Mouse (Mus musculus): ENCODE data around the gene Bphl. TPM values are rescaled to one million over a fixed set of nuclear protein-coding genes. Genes with fewer than 3 reads are reported as not detected.
A peak's percentile ranks its signal among the peaks of the same experiment; 100 is the strongest.

Bphl gene
- polyA plus RNA-seq, 1 experiment, result 35.2 TPM

GRCm38 (mm10) chr13:34050479-34050878 is 13.1 kb downstream of the Bphl start:
- H3K36me3 ChIP-seq (replicated peaks; ENCODE audit: low read length), result peaks cover 91% of the 10 kb centered on the region
- H3K27me3 ChIP-seq (replicated peaks), result no peaks in the 10 kb centered on the region
- H3K9me3 ChIP-seq, result peaks cover 3% of the 10 kb centered on the region
- peak overlapping the region; percentile 29 for H3K4me3 ChIP-seq (replicated peaks)
- no peak for TF ChIP-seq FLI1 (IDR thresholded peaks at IDR 0.05; ENCODE audit: low read length)
- TF ChIP-seq GATA1 (IDR thresholded peaks at IDR 0.05; ENCODE audit: borderline replicate concordance, low read length), result no peak
- peaks cover 31% of the 10 kb centered on the region for H3K4me1 ChIP-seq

GRCm38 (mm10) chr13:34051692-34052091 is 14.3 kb downstream of the Bphl start:
- H3K4me3 ChIP-seq (replicated peaks), result no peak overlapping the region
- H3K9me3 ChIP-seq, result peaks cover 8% of the 10 kb centered on the region
- H3K27me3 ChIP-seq (replicated peaks), result no peaks in the 10 kb centered on the region
- peaks cover 28% of the 10 kb centered on the region for H3K4me1 ChIP-seq
- H3K36me3 ChIP-seq (replicated peaks; ENCODE audit: low read length), result peaks cover 96% of the 10 kb centered on the region
- TF ChIP-seq FLI1 (IDR thresholded peaks at IDR 0.05; ENCODE audit: low read length), result no peak
- TF ChIP-seq GATA1 (IDR thresholded peaks at IDR 0.05; ENCODE audit: borderline replicate concordance, low read length), result no peak

- peaks cover 91% of the 10 kb centered on the region for H3K36me3 ChIP-seq (replicated peaks; ENCODE audit: low read length)
- H3K4me1 ChIP-seq, result peaks cover 12% of the 10 kb centered on the region
- no peak for TF ChIP-seq FLI1 (IDR thresholded peaks at IDR 0.05; ENCODE audit: low read length)
- no peak overlapping the region for H3K4me3 ChIP-seq (replicated peaks)
- no peaks in the 10 kb centered on the region for H3K27me3 ChIP-seq (replicated peaks)
- peaks cover 8% of the 10 kb centered on the region for H3K9me3 ChIP-seq
Observed at GRCm38 (mm10) chr13:34053673-34054282, 16.4 kb downstream of the Bphl start.

GRCm38 (mm10) chr13:34054391-34054790 is 17.0 kb downstream of the Bphl start:
- peaks cover 7% of the 10 kb centered on the region; the same call in 1 of the 2 replicates for H3K4me1 ChIP-seq
- no peak overlapping the region for H3K4me3 ChIP-seq (replicated peaks)
- H3K9me3 ChIP-seq, result peaks cover 8% of the 10 kb centered on the region
- no peaks in the 10 kb centered on the region for H3K27me3 ChIP-seq (replicated peaks)
- peaks cover 89% of the 10 kb centered on the region for H3K36me3 ChIP-seq (replicated peaks; ENCODE audit: low read length)
- TF ChIP-seq FLI1 (IDR thresholded peaks at IDR 0.05; ENCODE audit: low read length) (no peak), GATA1 (IDR thresholded peaks at IDR 0.05; ENCODE audit: borderline replicate concordance, low read length) (no peak)

DNA sequence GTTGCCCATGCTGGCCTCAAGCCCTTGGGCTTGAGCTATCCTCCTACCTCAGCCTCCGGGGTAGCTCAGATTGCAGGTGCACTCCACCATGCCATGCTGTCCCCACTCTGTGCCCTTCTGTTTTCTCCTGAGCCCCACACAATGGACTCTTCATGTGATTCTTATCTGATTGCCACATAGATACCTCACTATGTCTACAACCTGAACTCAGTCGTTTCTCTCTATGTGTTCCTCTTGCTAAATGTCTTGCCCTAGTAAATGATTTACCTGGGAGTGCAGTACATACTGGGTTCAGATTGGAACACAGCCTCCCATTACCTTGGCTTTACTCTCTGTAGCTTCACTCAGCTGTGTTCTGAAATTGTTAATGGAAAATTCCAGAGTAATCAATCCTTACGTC is 17.6 kb downstream of the Bphl start:
- H3K4me1 ChIP-seq, result peaks cover 6% of the 10 kb centered on the region; the same call in 1 of the 2 replicates
- no peaks in the 10 kb centered on the region for H3K27me3 ChIP-seq (replicated peaks)
- peaks cover 8% of the 10 kb centered on the region for H3K9me3 ChIP-seq
- TF ChIP-seq GATA1 (IDR thresholded peaks at IDR 0.05; ENCODE audit: borderline replicate concordance, low read length) (no peak), FLI1 (IDR thresholded peaks at IDR 0.05; ENCODE audit: low read length) (no peak)
- no peak overlapping the region for H3K4me3 ChIP-seq (replicated peaks)
- H3K36me3 ChIP-seq (replicated peaks; ENCODE audit: low read length), result peaks cover 86% of the 10 kb centered on the region

GRCm38 (mm10) chr13:34057252-34057651 is 19.9 kb downstream of the Bphl start:
- no peaks in the 10 kb centered on the region for H3K27me3 ChIP-seq (replicated peaks)
- no peak for TF ChIP-seq FLI1 (IDR thresholded peaks at IDR 0.05; ENCODE audit: low read length)
- TF ChIP-seq GATA1 (IDR thresholded peaks at IDR 0.05; ENCODE audit: borderline replicate concordance, low read length), result no peak

DNA sequence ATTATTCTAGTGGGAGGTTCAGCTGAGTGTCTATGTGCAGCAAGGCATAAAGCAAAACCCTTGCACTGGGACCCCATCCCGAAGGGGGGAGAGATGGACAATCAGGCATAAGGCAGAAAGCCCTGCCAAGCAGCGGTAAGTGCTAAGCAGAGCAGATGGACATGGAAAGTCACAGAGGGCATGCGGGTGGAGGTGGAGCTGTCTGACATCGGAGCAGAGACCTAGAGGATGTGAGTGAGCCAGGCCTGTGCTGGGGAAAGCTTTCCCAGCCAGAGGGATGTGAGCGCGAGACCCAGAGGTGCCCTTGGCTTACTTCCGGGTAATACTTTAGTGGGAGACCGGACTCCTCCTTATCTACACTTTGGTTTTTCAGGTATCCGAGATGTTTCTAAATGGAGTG is 22.7 kb downstream of the Bphl start:
- Histone ChIP-seq H3K27me3 (replicated peaks) (no peaks in the 10 kb centered on the region), H3K4me1 (no peaks in the 10 kb centered on the region), H3K9me3 (peaks cover 8% of the 10 kb centered on the region), H3K4me3 (replicated peaks) (no peak overlapping the region), H3K36me3 (replicated peaks; ENCODE audit: low read length) (peaks cover 79% of the 10 kb centered on the region)
- TF ChIP-seq FLI1 (IDR thresholded peaks at IDR 0.05; ENCODE audit: low read length), result no peak
- no peak for TF ChIP-seq GATA1 (IDR thresholded peaks at IDR 0.05; ENCODE audit: borderline replicate concordance, low read length)

More at GRCm38 (mm10) chr13:34057252-34057651, 19.9 kb downstream of the Bphl start:
- Histone ChIP-seq H3K9me3 (peaks cover 8% of the 10 kb centered on the region), H3K4me3 (replicated peaks) (no peak overlapping the region), H3K4me1 (peaks cover 3% of the 10 kb centered on the region; the same call in 1 of the 2 replicates), H3K36me3 (replicated peaks; ENCODE audit: low read length) (peaks cover 84% of the 10 kb centered on the region)

DNA sequence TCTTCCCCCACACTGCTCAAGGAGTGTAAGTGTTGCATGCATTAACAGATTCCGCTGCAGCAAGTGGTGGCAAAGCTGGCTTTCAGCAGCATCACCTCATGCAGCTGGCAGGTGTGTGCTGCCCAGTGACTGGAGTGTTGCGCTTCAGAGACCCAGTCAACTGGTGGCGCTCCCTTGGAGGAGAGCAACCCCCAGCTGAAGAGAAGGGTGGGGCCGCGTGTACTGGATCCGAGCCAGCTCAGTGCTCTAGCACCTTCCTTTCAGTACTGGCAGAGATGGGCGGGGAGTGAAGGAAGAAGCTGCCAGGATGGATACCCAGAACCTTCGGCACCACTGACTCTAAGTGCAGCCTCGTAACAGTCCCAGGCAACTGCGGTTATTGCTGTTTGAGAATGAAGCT is 25.1 kb downstream of the Bphl start:
- Histone ChIP-seq H3K27me3 (replicated peaks) (no peaks in the 10 kb centered on the region), H3K4me1 (no peaks in the 10 kb centered on the region), H3K4me3 (replicated peaks) (no peak overlapping the region), H3K36me3 (replicated peaks; ENCODE audit: low read length) (peaks cover 72% of the 10 kb centered on the region), H3K9me3 (no peaks in the 10 kb centered on the region)
- TF ChIP-seq GATA1 (IDR thresholded peaks at IDR 0.05; ENCODE audit: borderline replicate concordance, low read length) (no peak), FLI1 (IDR thresholded peaks at IDR 0.05; ENCODE audit: low read length) (no peak)

DNA sequence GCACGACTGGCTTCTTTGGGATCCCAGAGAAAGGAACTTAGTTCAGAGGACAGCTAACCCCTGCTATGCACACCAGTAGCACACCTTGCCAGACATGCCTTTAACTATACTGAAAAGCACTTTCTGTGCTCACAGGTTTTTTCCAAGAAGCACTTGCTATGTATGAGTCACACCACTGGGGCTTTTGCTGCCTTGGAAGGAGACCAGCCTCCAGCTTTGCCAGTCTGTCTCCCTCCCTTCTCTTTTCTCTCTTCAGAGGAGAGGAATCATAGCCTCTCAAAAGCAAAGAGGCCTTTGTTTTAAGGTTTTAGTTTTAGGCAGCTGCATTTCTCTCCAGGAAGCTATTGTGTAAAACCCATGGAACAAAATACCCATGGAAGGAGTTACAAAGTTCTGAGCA is 29.0 kb downstream of the Bphl start:
- Histone ChIP-seq H3K4me1 (no peaks in the 10 kb centered on the region), H3K9me3 (no peaks in the 10 kb centered on the region), H3K36me3 (replicated peaks; ENCODE audit: low read length) (peaks cover 76% of the 10 kb centered on the region), H3K4me3 (replicated peaks) (no peak overlapping the region), H3K27me3 (replicated peaks) (no peaks in the 10 kb centered on the region)
- TF ChIP-seq GATA1 (IDR thresholded peaks at IDR 0.05; ENCODE audit: borderline replicate concordance, low read length) (no peak), FLI1 (IDR thresholded peaks at IDR 0.05; ENCODE audit: low read length) (no peak)

GRCm38 (mm10) chr13:34070296-34070695 is 32.9 kb downstream of the Bphl start:
- H3K4me1 ChIP-seq, result no peaks in the 10 kb centered on the region; the same call in 1 of the 2 replicates
- no peaks in the 10 kb centered on the region for H3K27me3 ChIP-seq (replicated peaks)
- H3K4me3 ChIP-seq (replicated peaks), result no peak overlapping the region
- H3K36me3 ChIP-seq (replicated peaks; ENCODE audit: low read length), result peaks cover 70% of the 10 kb centered on the region
- no peak for TF ChIP-seq GATA1 (IDR thresholded peaks at IDR 0.05; ENCODE audit: borderline replicate concordance, low read length)
- no peak for TF ChIP-seq FLI1 (IDR thresholded peaks at IDR 0.05; ENCODE audit: low read length)
- no peaks in the 10 kb centered on the region for H3K9me3 ChIP-seq
